Mouse (Mus musculus) embryonic fibroblast, embryonic 13.5 days (primary cell): ENCODE results near the gene Polr2m.

Experiments used
- CTCF ChIP-seq: IDR thresholded peaks from 2 replicates; pipeline ENCODE4 v1.5.1; 2011; ENCODE audit warnings: mild to moderate bottlenecking, control low read depth, low read length, moderate library complexity, borderline replicate concordance; ENCODE audit not compliant: insufficient read depth
- POLR2A ChIP-seq: IDR thresholded peaks from 2 replicates; pipeline ENCODE4 v1.6.1; 2011; ENCODE audit warnings: low read depth, mild to moderate bottlenecking, control low read depth, low read length, moderate library complexity

DNA sequence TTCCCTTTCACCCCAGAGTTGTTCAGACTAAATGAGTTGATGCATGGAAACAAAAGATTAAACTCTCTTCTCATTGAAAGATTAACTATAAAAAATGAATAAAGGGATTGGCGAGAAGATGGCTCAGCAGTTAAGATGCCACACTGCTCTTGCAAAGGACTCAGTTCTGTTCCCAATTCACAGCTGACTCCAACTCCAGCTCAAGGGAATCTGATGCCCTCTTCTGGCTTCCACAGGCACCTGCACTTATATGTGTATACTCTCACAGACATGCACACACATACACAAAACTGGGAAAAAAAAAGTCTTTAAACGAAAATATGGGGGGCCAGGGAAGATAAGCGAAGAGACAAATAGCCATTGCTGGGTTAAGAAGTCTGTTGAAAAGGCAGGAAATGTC is 9.1 kb downstream of the Polr2m start:
- TF ChIP-seq CTCF, result no peak
- TF ChIP-seq POLR2A, result no peak
